Mouse (Mus musculus) hindbrain, embryonic 16.5 days (tissue): Measurements from ENCODE around the gene Stt3a. TPM values are rescaled to one million over a fixed set of nuclear protein-coding genes. Genes with fewer than 3 reads are reported as not detected.

Experiments
- polyA plus RNA-seq: library from polyadenylated mRNA; unstranded; fragments of >200 nt; fragmentation: Nextera tagmentation; extraction: Ambion mirVana; gene quantifications from 2 replicates; pipeline ENCODE4 v1.2.1, GENCODE M21; 2015

The Stt3a gene
- polyA plus RNA-seq, 1 experiment from 2014 or later: 86.5 TPM

Other genes starting within 250 kb of the Stt3a start
- gene Gm5615, start 225.7 kb downstream of the Stt3a start, polyA plus RNA-seq: not detected in 2 replicates
- gene Gm17689, start 185.0 kb downstream of the Stt3a start, polyA plus RNA-seq: not detected in 2 replicates
- not detected in 2 replicates for gene A630095E13Rik, start 124.3 kb downstream of the Stt3a start, polyA plus RNA-seq
- gene Acrv1, start 74.5 kb downstream of the Stt3a start, polyA plus RNA-seq: not detected in 2 replicates
- gene Chek1, start 40.6 kb downstream of the Stt3a start, polyA plus RNA-seq: 8.9 and 9.1 TPM in 2 replicates
- gene Ei24, start 29.7 kb upstream of the Stt3a start, polyA plus RNA-seq: 125 and 128 TPM in 2 replicates
- gene Fez1, start 54.2 kb upstream of the Stt3a start, polyA plus RNA-seq: 552 and 573 TPM in 2 replicates